Mouse (Mus musculus) fat pad, adult 2 months (tissue): ENCODE results near the gene Rps7.
A peak's percentile ranks its signal among the peaks of the same experiment; 100 is the strongest.

Source experiments
- DNase-seq: peaks from one replicate; pipeline ENCODE4 v3.0.0-alpha.2; 2011; ENCODE audit warnings: low read depth, low spot score; ENCODE audit errors: extremely low read depth

The Rps7 gene

GRCm38 (mm10) chr12:28621451-28622166 lies 14.1 kb downstream of the Rps7 start:
- no peak for DNase-seq

DNA sequence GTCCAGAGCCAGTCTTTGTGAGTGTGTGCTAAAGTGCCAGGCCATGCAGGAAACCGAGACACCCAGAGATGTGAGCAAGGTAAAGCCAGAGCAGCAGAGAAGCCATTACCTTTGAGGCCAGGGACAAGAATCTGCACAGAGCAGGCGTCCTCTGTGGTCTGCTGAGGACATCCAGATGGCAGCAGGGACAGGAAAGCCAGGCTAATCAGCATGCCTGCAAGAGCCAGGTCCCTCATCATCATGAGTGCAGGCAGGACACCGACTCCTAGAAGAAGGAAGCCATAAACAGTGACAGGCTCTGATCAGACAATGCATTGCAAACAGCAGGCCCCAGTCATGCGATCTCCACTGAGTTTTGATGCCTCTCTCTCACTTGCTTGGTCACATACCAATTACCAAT lies 18.5 kb downstream of the Rps7 start:
- no peak for DNase-seq

- no peak for DNase-seq
These were observed 21.4 kb downstream of the Rps7 start for GRCm38 (mm10) chr12:28614401-28614800.

DNA sequence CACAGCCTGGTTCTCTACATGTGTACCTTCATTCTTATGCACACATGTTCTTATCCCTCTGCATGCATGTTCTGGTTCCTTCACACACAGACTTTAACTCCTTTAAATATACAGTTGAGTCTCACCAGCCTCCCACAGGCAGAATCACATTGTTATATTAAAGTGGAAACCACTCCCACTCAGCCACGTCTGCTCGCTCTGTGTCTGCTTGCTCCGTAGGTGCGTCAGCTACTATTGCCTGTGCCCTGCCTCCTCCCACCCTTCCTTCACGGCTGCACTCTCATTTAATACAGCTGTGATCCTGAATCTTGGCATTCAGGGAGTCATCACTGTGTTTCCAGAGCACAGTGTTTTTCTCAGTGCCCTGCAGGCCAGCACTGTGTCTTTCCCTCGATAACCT lies 23.4 kb downstream of the Rps7 start:
- no peak for DNase-seq

- no peak for DNase-seq
These were observed 28.0 kb downstream of the Rps7 start for GRCm38 (mm10) chr12:28607546-28608305.

DNA sequence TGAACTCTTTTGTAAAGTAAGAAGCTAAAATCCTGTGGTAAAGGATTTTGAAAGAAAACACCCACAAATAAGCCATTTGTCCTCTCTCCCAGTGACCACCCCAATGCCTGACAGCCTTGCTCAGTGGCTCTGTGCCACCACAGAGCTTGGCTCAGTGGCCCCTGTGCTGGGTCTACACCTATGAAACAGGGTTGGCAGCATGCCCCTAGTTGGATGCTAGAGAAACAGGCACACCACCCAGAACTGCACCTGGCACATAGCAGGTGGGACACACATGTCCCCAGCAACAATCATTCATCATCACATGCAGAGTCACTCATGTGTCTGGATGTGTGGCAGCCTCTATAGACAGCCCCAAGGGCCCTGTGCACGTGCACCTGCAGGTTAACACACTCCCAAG lies 32.3 kb downstream of the Rps7 start:
- no peak for DNase-seq

- no peak for DNase-seq
These were observed 33.5 kb downstream of the Rps7 start for GRCm38 (mm10) chr12:28602259-28602658.

DNA sequence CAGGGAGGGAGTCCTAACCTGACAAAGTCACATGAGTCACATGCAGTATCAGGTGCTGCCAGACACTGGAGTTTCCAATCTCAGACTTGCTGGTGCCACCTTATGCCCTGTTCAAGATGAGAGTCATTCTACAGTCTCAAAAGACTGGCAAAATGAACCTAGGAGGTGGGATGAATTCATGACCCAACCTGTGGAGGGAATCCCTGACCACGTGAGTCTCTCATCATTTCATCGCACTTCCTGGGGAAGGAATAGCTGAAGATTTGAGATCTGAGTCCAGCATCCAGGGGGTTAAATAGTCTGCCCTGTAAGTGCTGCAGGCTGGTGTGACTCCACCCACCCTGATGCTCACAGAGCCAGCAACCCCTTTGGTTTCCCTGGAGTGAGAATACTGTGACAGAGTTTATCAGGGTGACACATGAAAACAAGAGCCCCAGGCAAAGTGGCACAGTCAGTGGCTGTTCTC lies 37.2 kb downstream of the Rps7 start:
- DNase-seq: no peak

GRCm38 (mm10) chr12:28598110-28598509 lies 37.6 kb downstream of the Rps7 start:
- no peak for DNase-seq

GRCm38 (mm10) chr12:28597699-28598098 lies 38.1 kb downstream of the Rps7 start:
- no peak for DNase-seq

DNA sequence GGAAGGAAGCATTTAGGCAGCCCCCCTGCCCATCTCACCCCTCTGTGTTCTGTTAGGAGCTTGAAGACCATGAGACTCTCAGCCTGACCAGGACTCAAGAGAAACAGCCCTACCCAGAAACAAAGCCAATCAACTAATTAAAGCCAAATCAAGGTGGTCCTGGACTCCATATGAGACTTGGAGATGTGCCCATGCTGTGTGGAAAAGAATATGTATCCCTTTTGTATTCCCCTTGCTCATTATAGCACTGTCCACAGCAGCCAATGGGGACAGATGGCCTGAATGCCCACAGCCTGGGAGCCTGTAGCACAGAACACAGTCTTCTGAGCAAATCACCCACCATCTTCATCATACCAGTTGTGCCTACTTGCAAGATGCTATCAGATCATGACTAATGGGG lies 38.9 kb downstream of the Rps7 start:
- DNase-seq: no peak

DNA sequence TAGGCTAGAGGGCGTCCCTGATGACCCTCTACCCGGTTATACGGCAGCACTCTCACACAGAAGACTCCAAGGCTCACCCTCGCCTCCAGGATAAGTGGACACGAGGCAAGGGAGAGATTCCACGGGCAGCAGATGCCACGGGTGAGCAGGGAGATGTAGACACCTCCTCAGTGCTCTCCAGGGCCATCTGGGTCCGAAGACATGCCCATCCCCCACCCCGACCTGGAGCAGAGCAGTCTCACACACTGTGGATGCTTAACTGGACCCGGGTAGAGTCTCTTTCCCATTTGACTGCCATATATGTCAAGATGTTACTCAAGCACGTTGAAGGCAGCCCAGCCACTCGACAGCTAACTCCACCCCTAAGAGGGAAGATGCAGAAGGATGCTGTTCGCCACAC lies 45.3 kb downstream of the Rps7 start:
- DNase-seq: no peak

DNA sequence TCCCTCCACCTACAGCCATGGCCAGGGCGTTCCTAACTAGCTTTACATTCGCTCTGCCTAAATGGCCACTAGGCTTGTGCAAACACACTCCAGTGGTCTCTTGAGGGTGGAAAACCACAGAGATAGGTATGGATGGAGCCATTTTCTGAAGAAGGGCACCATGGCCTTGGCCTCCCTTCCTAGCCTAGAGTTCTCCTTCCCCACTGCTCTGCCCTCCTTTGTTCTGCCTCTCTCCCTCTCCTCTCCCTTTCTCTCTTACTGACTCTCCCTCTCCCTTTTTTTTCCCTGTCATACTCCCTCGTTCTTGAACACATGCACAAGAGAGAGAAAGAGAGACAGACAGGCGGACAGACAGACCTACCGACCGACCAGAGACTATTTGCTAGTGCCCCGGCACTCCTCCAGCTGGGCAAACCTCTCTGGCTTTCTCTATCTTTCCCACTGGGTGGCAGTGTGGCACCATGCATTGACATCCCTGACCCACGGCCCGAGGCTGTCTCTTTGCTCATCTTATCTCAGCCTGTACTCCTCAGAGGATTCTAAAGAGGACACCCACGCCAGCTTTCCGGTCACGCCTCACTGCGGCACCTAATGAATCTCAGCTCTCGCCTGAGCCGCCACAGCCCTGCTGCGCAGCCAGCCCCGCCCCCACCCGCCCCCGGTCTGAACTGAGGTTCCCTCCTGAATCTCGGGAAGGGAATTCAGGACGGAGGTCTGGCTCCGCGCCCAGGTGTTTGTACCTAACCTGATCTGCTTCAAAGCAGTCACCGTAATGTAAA lies 46.5 kb downstream of the Rps7 start:
- peak; percentile 21 for DNase-seq

GRCm38 (mm10) chr12:28587949-28588348 lies 47.8 kb downstream of the Rps7 start:
- no peak for DNase-seq

DNA sequence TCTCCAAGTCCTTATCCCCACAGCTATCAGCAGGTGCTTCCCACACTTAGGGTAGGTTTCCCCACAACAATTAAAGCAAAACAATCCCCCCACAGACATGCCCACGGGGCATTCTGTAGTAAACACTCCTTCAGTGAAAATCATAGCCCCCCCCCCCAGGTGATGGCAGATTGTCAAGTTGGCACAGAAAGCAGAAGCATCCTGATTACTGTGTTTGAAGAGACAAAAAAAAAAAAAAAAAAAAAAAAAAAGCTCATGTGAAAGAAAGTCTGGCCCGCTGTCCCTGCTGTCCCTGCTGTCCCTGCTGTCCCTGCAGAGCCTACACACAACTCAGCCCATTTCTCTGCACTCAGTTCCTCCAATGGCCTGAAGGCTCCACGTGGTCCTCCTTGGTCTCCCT lies 51.7 kb downstream of the Rps7 start:
- no peak for DNase-seq

DNA sequence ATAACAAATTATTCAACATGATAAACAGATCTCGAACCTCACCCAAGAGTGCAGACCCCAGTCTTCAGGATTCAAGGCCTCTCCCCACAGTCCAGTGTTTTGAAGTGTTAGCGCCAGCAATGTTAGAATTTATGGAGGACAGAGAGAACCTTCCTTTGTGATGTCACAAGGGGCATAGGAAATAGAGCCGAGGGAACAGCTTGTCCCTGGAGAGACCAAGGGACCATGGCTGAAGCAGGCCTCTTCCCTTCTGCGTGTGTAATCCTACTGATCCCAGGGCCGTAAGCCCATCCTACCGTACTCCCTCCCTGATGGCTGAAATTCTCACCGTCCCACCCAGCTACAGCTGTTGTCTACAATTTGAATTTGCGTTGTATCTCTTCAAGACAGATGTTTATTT lies 53.3 kb downstream of the Rps7 start, which contains the start of gene Allc:
Allc (minus strand) TSS at position 101 of the 400 bp plus-strand sequence.
- no peak for DNase-seq
